Mouse (Mus musculus): ENCODE measurements around the gene Gpr27. TPM values are rescaled to one million over a fixed set of nuclear protein-coding genes. Genes with fewer than 3 reads are reported as not detected.

Gene Gpr27
- polyA plus RNA-seq, 1 experiment from 2014 or later: 0.05 TPM

- Histone ChIP-seq H3K27ac (replicated peaks) (no peak overlapping the region), H3K36me3 (replicated peaks) (no peaks in the 10 kb centered on the region), H3K4me1 (replicated peaks) (peaks cover 2% of the 10 kb centered on the region; the same call in 1 of the 2 replicates), H3K27me3 (peaks cover 15% of the 10 kb centered on the region), H3K4me2 (no peak overlapping the region), H3K9me3 (replicated peaks) (no peaks in the 10 kb centered on the region), H3K9ac (no peak overlapping the region), H3K4me3 (replicated peaks) (no peak overlapping the region)
- ATAC-seq (ENCODE audit: insufficient read depth): no peak
- 25% methylated on average over 3 of the region's 3 CpGs for WGBS (ENCODE audit: insufficient replicate concordance)
Measured at GRCm38 (mm10) chr6:99660443-99660842, 32.0 kb upstream of the Gpr27 start.

GRCm38 (mm10) chr6:99663232-99663631, 29.2 kb upstream of the Gpr27 start:
- ATAC-seq (ENCODE audit: insufficient read depth): no peak
- H3K9ac ChIP-seq: no peak overlapping the region

GRCm38 (mm10) chr6:99665457-99666317, 26.8 kb upstream of the Gpr27 start:
- H3K27ac ChIP-seq (replicated peaks): no peak overlapping the region
- WGBS (ENCODE audit: insufficient replicate concordance): 12% methylated on average over 16 of the region's 16 CpGs

More at GRCm38 (mm10) chr6:99663232-99663631, 29.2 kb upstream of the Gpr27 start:
- Histone ChIP-seq H3K36me3 (replicated peaks) (no peaks in the 10 kb centered on the region), H3K27ac (replicated peaks) (no peak overlapping the region), H3K9me3 (replicated peaks) (no peaks in the 10 kb centered on the region), H3K4me3 (replicated peaks) (no peak overlapping the region), H3K4me1 (replicated peaks) (peaks cover 15% of the 10 kb centered on the region), H3K4me2 (no peak overlapping the region), H3K27me3 (peaks cover 43% of the 10 kb centered on the region)
- 54% methylated on average over 8 of the region's 8 CpGs for WGBS (ENCODE audit: insufficient replicate concordance)

GRCm38 (mm10) chr6:99666318-99667171, 25.9 kb upstream of the Gpr27 start, which contains the start of the genes Eif4e3 and Gm20696:
Gene Eif4e3 (minus strand): TSS chr6:99666771.
Gene Gm20696 (minus strand): TSS chr6:99666797.
- Histone ChIP-seq H3K9me3 (replicated peaks) (no peaks in the 10 kb centered on the region), H3K27me3 (peaks cover 51% of the 10 kb centered on the region), H3K36me3 (replicated peaks) (no peaks in the 10 kb centered on the region), H3K4me2 (peak within 1 kb of the TSS; percentile 67), H3K27ac (replicated peaks) (no peak within 1 kb of the TSS), H3K4me3 (replicated peaks) (peak within 1 kb of the TSS; percentile 60), H3K9ac (no peak within 1 kb of the TSS), H3K4me1 (replicated peaks) (peaks cover 15% of the 10 kb centered on the region)
- under 1% methylated on average over 66 of the region's 75 CpGs for WGBS (ENCODE audit: insufficient replicate concordance)
- peak; percentile 75 for ATAC-seq (ENCODE audit: insufficient read depth)

More at GRCm38 (mm10) chr6:99665457-99666317, 26.8 kb upstream of the Gpr27 start:
- ATAC-seq (ENCODE audit: insufficient read depth): no peak
- Histone ChIP-seq H3K36me3 (replicated peaks) (no peaks in the 10 kb centered on the region), H3K27me3 (peaks cover 51% of the 10 kb centered on the region), H3K4me3 (replicated peaks) (peak overlapping the region; percentile 60), H3K4me2 (peak overlapping the region; percentile 67), H3K4me1 (replicated peaks) (peaks cover 15% of the 10 kb centered on the region), H3K9ac (no peak overlapping the region), H3K9me3 (replicated peaks) (no peaks in the 10 kb centered on the region)

- Histone ChIP-seq H3K27ac (replicated peaks) (no peak overlapping the region), H3K9ac (no peak overlapping the region), H3K4me3 (replicated peaks) (peak overlapping the region; percentile 60; the same call in 1 of the 2 replicates), H3K27me3 (peaks cover 51% of the 10 kb centered on the region), H3K9me3 (replicated peaks) (no peaks in the 10 kb centered on the region), H3K36me3 (replicated peaks) (no peaks in the 10 kb centered on the region), H3K4me2 (peak overlapping the region; percentile 67), H3K4me1 (replicated peaks) (peaks cover 15% of the 10 kb centered on the region)
- 24% methylated on average over 8 of the region's 8 CpGs for WGBS (ENCODE audit: insufficient replicate concordance)
- ATAC-seq (ENCODE audit: insufficient read depth): 0 out of 2 replicates have a peak, but pooled peaks have one; percentile 6
Measured at GRCm38 (mm10) chr6:99667290-99667689, 25.2 kb upstream of the Gpr27 start.

GRCm38 (mm10) chr6:99669481-99670325, 22.8 kb upstream of the Gpr27 start:
- H3K9me3 ChIP-seq (replicated peaks): no peaks in the 10 kb centered on the region
- 39% methylated on average over 5 of the region's 5 CpGs for WGBS (ENCODE audit: insufficient replicate concordance)
- ATAC-seq (ENCODE audit: insufficient read depth): no peak

GRCm38 (mm10) chr6:99670481-99671119, 21.9 kb upstream of the Gpr27 start:
- WGBS (ENCODE audit: insufficient replicate concordance): 70% methylated on average over 7 of the region's 7 CpGs
- Histone ChIP-seq H3K9me3 (replicated peaks) (no peaks in the 10 kb centered on the region), H3K4me2 (no peak overlapping the region), H3K4me3 (replicated peaks) (no peak overlapping the region), H3K4me1 (replicated peaks) (peaks cover 13% of the 10 kb centered on the region), H3K27me3 (peaks cover 35% of the 10 kb centered on the region), H3K36me3 (replicated peaks) (no peaks in the 10 kb centered on the region), H3K9ac (no peak overlapping the region), H3K27ac (replicated peaks) (no peak overlapping the region)
- ATAC-seq (ENCODE audit: insufficient read depth): no peak

More at GRCm38 (mm10) chr6:99669481-99670325, 22.8 kb upstream of the Gpr27 start:
- no peak overlapping the region for H3K9ac ChIP-seq
- H3K4me3 ChIP-seq (replicated peaks): no peak overlapping the region
- H3K27ac ChIP-seq (replicated peaks): no peak overlapping the region
- no peak overlapping the region for H3K4me2 ChIP-seq
- H3K4me1 ChIP-seq (replicated peaks): peaks cover 15% of the 10 kb centered on the region
- no peaks in the 10 kb centered on the region for H3K36me3 ChIP-seq (replicated peaks)
- peaks cover 42% of the 10 kb centered on the region for H3K27me3 ChIP-seq

- ATAC-seq (ENCODE audit: insufficient read depth): no peak
- WGBS (ENCODE audit: insufficient replicate concordance): 50% methylated on average over 3 of the region's 3 CpGs
- Histone ChIP-seq H3K9ac (no peak overlapping the region), H3K4me1 (replicated peaks) (peaks cover 7% of the 10 kb centered on the region; the same call in 1 of the 2 replicates), H3K27ac (replicated peaks) (no peak overlapping the region), H3K27me3 (peaks cover 23% of the 10 kb centered on the region), H3K9me3 (replicated peaks) (no peaks in the 10 kb centered on the region), H3K36me3 (replicated peaks) (no peaks in the 10 kb centered on the region), H3K4me3 (replicated peaks) (no peak overlapping the region), H3K4me2 (no peak overlapping the region)
Measured at GRCm38 (mm10) chr6:99671768-99672167, 20.7 kb upstream of the Gpr27 start.

GRCm38 (mm10) chr6:99674482-99674881, 18.0 kb upstream of the Gpr27 start:
- no peak overlapping the region for H3K9ac ChIP-seq
- ATAC-seq (ENCODE audit: insufficient read depth): no peak
- 0 out of 2 replicates have a peak, but pooled peaks cover 6% of the 10 kb centered on the region for H3K27me3 ChIP-seq
- no peak overlapping the region for H3K27ac ChIP-seq (replicated peaks)
- no peak overlapping the region for H3K4me2 ChIP-seq
- H3K9me3 ChIP-seq (replicated peaks): no peaks in the 10 kb centered on the region
- no peak overlapping the region for H3K4me3 ChIP-seq (replicated peaks)
- no peaks in the 10 kb centered on the region for H3K36me3 ChIP-seq (replicated peaks)
- no peaks in the 10 kb centered on the region for H3K4me1 ChIP-seq (replicated peaks)
- WGBS (ENCODE audit: insufficient replicate concordance): 64% methylated on average over 4 of the region's 4 CpGs

- ATAC-seq (ENCODE audit: insufficient read depth): no peak
- H3K4me2 ChIP-seq: no peak overlapping the region
- no peak overlapping the region for H3K27ac ChIP-seq (replicated peaks)
- no peaks in the 10 kb centered on the region for H3K4me1 ChIP-seq (replicated peaks)
- no peaks in the 10 kb centered on the region for H3K27me3 ChIP-seq
- H3K4me3 ChIP-seq (replicated peaks): no peak overlapping the region
- no peaks in the 10 kb centered on the region for H3K9me3 ChIP-seq (replicated peaks)
- H3K36me3 ChIP-seq (replicated peaks): no peaks in the 10 kb centered on the region
- no peak overlapping the region for H3K9ac ChIP-seq
- 66% methylated on average over 8 of the region's 8 CpGs for WGBS (ENCODE audit: insufficient replicate concordance)
Measured at GRCm38 (mm10) chr6:99677325-99677724, 15.2 kb upstream of the Gpr27 start.

All from liver, embryonic 15.5 days (tissue).